Mouse (Mus musculus) activated CD4-positive, CD25-positive, alpha-beta regulatory T cell, adult 4 months (primary cell): ENCODE measurements around the gene 2610028H24Rik. TPM values are rescaled to one million over a fixed set of nuclear protein-coding genes. Genes with fewer than 3 reads are reported as not detected.

ENCODE experiments used
- ATAC-seq: one replicate; pipeline ENCODE4 v1.8.0; 2017
- polyA plus RNA-seq, 2 experiments: library from polyadenylated mRNA; unstranded; fragments of 100-300 nt; shearing (Covaris generic); gene quantifications; one replicate each; pipeline ENCODE4 v1.2.1; 2017

Gene 2610028H24Rik
- polyA plus RNA-seq, result not detected

- ATAC-seq, result no peak
These were observed at the start of gene 2610028H24Rik for GRCm38 (mm10) chr10:76448851-76449250. Gene 2610028H24Rik, plus strand, starts transcription at chr10:76449081.

GRCm38 (mm10) chr10:76408520-76408919 is 40.4 kb upstream of the 2610028H24Rik start:
- ATAC-seq, result no peak

- no peak for ATAC-seq
These were observed 32.1 kb upstream of the 2610028H24Rik start for GRCm38 (mm10) chr10:76416811-76417210.

- no peak for ATAC-seq
These were observed 23.2 kb upstream of the 2610028H24Rik start for GRCm38 (mm10) chr10:76425674-76426073.

- no peak for ATAC-seq
These were observed 15.0 kb upstream of the 2610028H24Rik start for GRCm38 (mm10) chr10:76433925-76434324.

GRCm38 (mm10) chr10:76439107-76439890 is 9.6 kb upstream of the 2610028H24Rik start:
- ATAC-seq, result no peak

- ATAC-seq, result no peak
These were observed 8.6 kb upstream of the 2610028H24Rik start, which contains the start of gene AC141477.1 for GRCm38 (mm10) chr10:76440281-76440680. Gene AC141477.1, minus strand, starts transcription at chr10:76440444.

GRCm38 (mm10) chr10:76442178-76443088 is 6.4 kb upstream of the 2610028H24Rik start, which contains the start of gene Pcnt:
Gene Pcnt, minus strand, starts transcription at chr10:76442786.
- ATAC-seq, result peak; percentile 94

- ATAC-seq, result no peak
These were observed 2.7 kb upstream of the 2610028H24Rik start for GRCm38 (mm10) chr10:76445996-76446681.

- ATAC-seq, result no peak
These were observed 1.3 kb upstream of the 2610028H24Rik start for GRCm38 (mm10) chr10:76447406-76448229.

- peak; percentile 43 for ATAC-seq
These were observed 6.4 kb downstream of the 2610028H24Rik start for GRCm38 (mm10) chr10:76455289-76455688.

GRCm38 (mm10) chr10:76461255-76461654 is 12.4 kb downstream of the 2610028H24Rik start:
- no peak for ATAC-seq

GRCm38 (mm10) chr10:76462312-76462711 is 13.4 kb downstream of the 2610028H24Rik start:
- no peak for ATAC-seq

- no peak for ATAC-seq
These were observed 13.8 kb downstream of the 2610028H24Rik start for GRCm38 (mm10) chr10:76462721-76463120.

- peak; percentile 92 for ATAC-seq
These were observed 19.6 kb downstream of the 2610028H24Rik start, which contains the start of the genes Mcm3ap and Ybey for GRCm38 (mm10) chr10:76468203-76469162. Gene Mcm3ap, plus strand, starts transcription at chr10:76468927. Gene Ybey, minus strand, starts transcription at chr10:76469114.

GRCm38 (mm10) chr10:76473759-76474158 is 24.9 kb downstream of the 2610028H24Rik start:
- no peak for ATAC-seq

- ATAC-seq, result no peak
These were observed 32.0 kb downstream of the 2610028H24Rik start for GRCm38 (mm10) chr10:76480851-76481250.

GRCm38 (mm10) chr10:76481480-76481879 is 32.6 kb downstream of the 2610028H24Rik start:
- ATAC-seq, result no peak

- no peak for ATAC-seq
These were observed 37.4 kb downstream of the 2610028H24Rik start for GRCm38 (mm10) chr10:76486302-76486701.

- ATAC-seq, result no peak
These were observed 39.4 kb downstream of the 2610028H24Rik start for GRCm38 (mm10) chr10:76488265-76488664.
